In the genomic region with DNA sequence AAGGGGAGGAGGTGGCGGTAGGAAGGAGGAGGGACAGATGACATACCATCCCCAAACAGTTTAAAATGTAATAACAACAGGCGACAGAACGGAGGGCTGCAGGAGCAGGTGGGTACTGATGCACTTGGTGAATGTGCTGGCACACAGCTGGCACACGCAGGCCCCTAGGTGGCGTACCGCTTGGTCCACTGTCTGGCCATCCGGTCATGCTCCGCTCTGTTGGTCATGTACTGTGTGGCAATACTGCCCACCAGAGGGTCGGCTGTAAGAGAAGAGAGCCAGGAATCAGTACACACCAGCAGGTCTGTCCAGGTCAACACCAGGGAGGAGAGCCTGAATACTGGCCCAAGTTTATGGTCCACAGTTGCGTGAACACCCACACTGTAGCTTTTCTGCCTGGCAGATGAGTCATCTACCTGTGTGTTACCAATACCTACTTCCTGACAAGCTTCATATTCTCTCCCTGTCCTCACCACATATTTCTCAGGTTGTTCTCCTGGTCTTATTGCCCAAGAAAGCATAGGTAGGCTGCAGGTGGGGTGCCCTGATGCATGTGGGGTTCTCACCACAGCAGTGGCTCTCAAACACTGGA, we compare ENCODE assay signal across 10 mouse cellular contexts.
A peak's percentile ranks its signal among the peaks of the same experiment; 100 is the strongest.
DNase-seq lines count a peak whose midpoint lies in the region; ATAC-seq and TF ChIP-seq lines count a peak whose summit lies in the region.
"Had no signal": no experiment of that assay in that cellular context is flagged by ENCODE, and none has a peak within 500 bp of the region (broad histone marks: within the 10 kb centered on the region; RNA-seq: fewer than 3 reads in every experiment).

No protein-coding gene starts in this region.

- H3K9ac ChIP-seq in embryonic facial prominence, embryonic 11.5 days (replicated peaks; ENCODE audit: low read length), result no peak overlapping the region
- H3K9ac ChIP-seq in hindbrain, postnatal 0 days (replicated peaks; ENCODE audit: low read length), result no peak overlapping the region
- H3K9ac ChIP-seq: embryonic facial prominence, embryonic 13.5 days had no signal

- no peak for DNase-seq in embryonic facial prominence, embryonic 11.5 days (ENCODE audit: low spot score)
- no peak for DNase-seq in embryonic facial prominence, embryonic 10.5 days (ENCODE audit: low spot score)
- peak; percentile 17 for DNase-seq in hindbrain, postnatal 0 days (ENCODE audit: low spot score)
- DNase-seq in retina, embryonic 14.5 days (ENCODE audit: low spot score), result peak; percentile 67
- DNase-seq in ovary, postnatal 36 days (ENCODE audit: low spot score), result no peak
- no peak for DNase-seq in gastrocnemius, postnatal 4 days (ENCODE audit: low spot score in 2 of 2)
- DNase-seq: lung, postnatal 36 days had no signal

- no peak overlapping the region for H3K4me3 ChIP-seq in embryonic facial prominence, embryonic 11.5 days (ENCODE audit: low read depth, low read length)
- no peak overlapping the region for H3K4me3 ChIP-seq in embryonic facial prominence, embryonic 10.5 days
- H3K4me3 ChIP-seq in megakaryocyte, embryonic 14.5 days (replicated peaks), result peak overlapping the region; percentile 15
- no peak overlapping the region for H3K4me3 ChIP-seq in hindbrain, postnatal 0 days (ENCODE audit: low read length)
- H3K4me3 ChIP-seq: embryonic facial prominence, embryonic 13.5 days had no signal

- H3K27me3 ChIP-seq in embryonic facial prominence, embryonic 11.5 days (ENCODE audit: control insufficient read depth, insufficient read depth, low read length), result no peaks in the 10 kb centered on the region
- peaks cover 7% of the 10 kb centered on the region; the same call in 1 of the 2 replicates for H3K27me3 ChIP-seq in embryonic facial prominence, embryonic 10.5 days (replicated peaks; ENCODE audit: low read depth, poor library complexity, severe bottlenecking)
- no peaks in the 10 kb centered on the region for H3K27me3 ChIP-seq in megakaryocyte, embryonic 14.5 days (replicated peaks)
- H3K27me3 ChIP-seq in hindbrain, postnatal 0 days (ENCODE audit: insufficient read depth, low read length), result no peaks in the 10 kb centered on the region
- H3K27me3 ChIP-seq: embryonic facial prominence, embryonic 13.5 days had no signal

- no peak overlapping the region for H3K4me2 ChIP-seq in embryonic facial prominence, embryonic 11.5 days (ENCODE audit: low read depth, low read length)
- H3K4me2 ChIP-seq in hindbrain, postnatal 0 days (ENCODE audit: low read depth, low read length), result no peak overlapping the region
- H3K4me2 ChIP-seq: embryonic facial prominence, embryonic 13.5 days had no signal

- no peaks in the 10 kb centered on the region for H3K9me3 ChIP-seq in embryonic facial prominence, embryonic 11.5 days (replicated peaks; ENCODE audit: control insufficient read depth, low read length)
- H3K9me3 ChIP-seq in embryonic facial prominence, embryonic 10.5 days, result no peaks in the 10 kb centered on the region
- H3K9me3 ChIP-seq in megakaryocyte, embryonic 14.5 days, result no peaks in the 10 kb centered on the region
- no peaks in the 10 kb centered on the region for H3K9me3 ChIP-seq in hindbrain, postnatal 0 days (ENCODE audit: low read length)
- H3K9me3 ChIP-seq: embryonic facial prominence, embryonic 13.5 days had no signal

- ATAC-seq in embryonic facial prominence, embryonic 11.5 days (replicated peaks; ENCODE audit: insufficient number of reproducible peaks, low FRiP score, low TSS enrichment, low read depth), result 0 out of 2 replicates have a peak, but pooled peaks have one; percentile 24
- ATAC-seq in megakaryocyte, adult 5-6 weeks (ENCODE audit: poor library complexity, severe bottlenecking), result no peak
- ATAC-seq in hindbrain, postnatal 0 days, result peak; percentile 62

- 84% methylated on average over 10 of the region's 10 CpGs for WGBS in embryonic facial prominence, embryonic 11.5 days
- 81% methylated on average over 10 of the region's 10 CpGs for WGBS in embryonic facial prominence, embryonic 10.5 days
- 80% methylated on average over 10 of the region's 10 CpGs for WGBS in hindbrain, postnatal 0 days

- no peaks in the 10 kb centered on the region for H3K4me1 ChIP-seq in embryonic facial prominence, embryonic 11.5 days (ENCODE audit: control insufficient read depth, insufficient read depth, low read length)
- peaks cover 7% of the 10 kb centered on the region for H3K4me1 ChIP-seq in embryonic facial prominence, embryonic 10.5 days
- no peaks in the 10 kb centered on the region for H3K4me1 ChIP-seq in megakaryocyte, embryonic 14.5 days
- 0 out of 2 replicates have a peak, but pooled peaks cover 3% of the 10 kb centered on the region for H3K4me1 ChIP-seq in hindbrain, postnatal 0 days (ENCODE audit: insufficient read depth, low read length)
- H3K4me1 ChIP-seq: embryonic facial prominence, embryonic 13.5 days had no signal

- no peak overlapping the region for H3K27ac ChIP-seq in embryonic facial prominence, embryonic 11.5 days (replicated peaks; ENCODE audit: low read depth, low read length)
- no peak overlapping the region for H3K27ac ChIP-seq in embryonic facial prominence, embryonic 10.5 days (replicated peaks)
- H3K27ac ChIP-seq in hindbrain, postnatal 0 days, result no peak overlapping the region
- H3K27ac ChIP-seq: embryonic facial prominence, embryonic 13.5 days had no signal

- no peaks in the 10 kb centered on the region for H3K36me3 ChIP-seq in embryonic facial prominence, embryonic 11.5 days (replicated peaks; ENCODE audit: control insufficient read depth, insufficient read depth, low read depth, low read length)
- no peaks in the 10 kb centered on the region for H3K36me3 ChIP-seq in embryonic facial prominence, embryonic 10.5 days (replicated peaks)
- no peaks in the 10 kb centered on the region for H3K36me3 ChIP-seq in megakaryocyte, embryonic 14.5 days (replicated peaks; ENCODE audit: low read length)
- no peaks in the 10 kb centered on the region for H3K36me3 ChIP-seq in hindbrain, postnatal 0 days (ENCODE audit: insufficient read depth, low read length)
- H3K36me3 ChIP-seq: embryonic facial prominence, embryonic 13.5 days had no signal

- peak; percentile 56 for TF ChIP-seq CTCF in hindbrain, postnatal 0 days (IDR thresholded peaks at IDR 0.05; ENCODE audit: low read depth)

Comparison
In these comparisons a context has a peak if more than half of its experiments do, and no peak if none do; other contexts are left out.
1. DNase-seq: peak in hindbrain, postnatal 0 days (single experiment) and retina, embryonic 14.5 days (single experiment); none in embryonic facial prominence, embryonic 11.5 days (single experiment), embryonic facial prominence, embryonic 10.5 days (single experiment), ovary, postnatal 36 days (single experiment) and gastrocnemius, postnatal 4 days (0 of 2).